Mouse (Mus musculus): ENCODE results near the gene St6gal1.
A peak's percentile ranks its signal among the peaks of the same experiment; 100 is the strongest.
"Not testable (repeated sequence)": the region's sequence is repeated elsewhere in the genome, so short reads cannot be mapped to it uniquely, and the experiment has no call there.

St6gal1 gene

GRCm38 (mm10) chr16:23224671-23225068 lies at the start of gene St6gal1:
TSS of gene St6gal1 (plus strand) at chr16:23224740.
- DNase-seq, result peak; percentile 91 to 94

- DNase-seq, result no peak
These were observed 49.7 kb upstream of the St6gal1 start for GRCm38 (mm10) chr16:23174855-23175254.

GRCm38 (mm10) chr16:23175956-23176355 lies 48.6 kb upstream of the St6gal1 start:
- no peak for DNase-seq

GRCm38 (mm10) chr16:23177856-23178255 lies 46.7 kb upstream of the St6gal1 start:
- no peak for DNase-seq

GRCm38 (mm10) chr16:23178796-23179195 lies 45.7 kb upstream of the St6gal1 start:
- no peak for DNase-seq

- not testable (repeated sequence) for DNase-seq
These were observed 45.1 kb upstream of the St6gal1 start for GRCm38 (mm10) chr16:23179436-23179835.

GRCm38 (mm10) chr16:23181054-23181453 lies 43.5 kb upstream of the St6gal1 start:
- DNase-seq, result peak in 1 of 2 experiments; percentile 16

- peak; percentile 24 to 25 for DNase-seq
These were observed 43.1 kb upstream of the St6gal1 start for GRCm38 (mm10) chr16:23181487-23181886.

GRCm38 (mm10) chr16:23181942-23182597 lies 42.5 kb upstream of the St6gal1 start:
- DNase-seq, result no peak

GRCm38 (mm10) chr16:23185824-23186223 lies 38.7 kb upstream of the St6gal1 start:
- peak; percentile 42 to 46 for DNase-seq

- no peak for DNase-seq
These were observed 38.1 kb upstream of the St6gal1 start for GRCm38 (mm10) chr16:23186418-23186817.

- peak; percentile 34 to 42 for DNase-seq
These were observed 36.6 kb upstream of the St6gal1 start for GRCm38 (mm10) chr16:23187983-23188382.

GRCm38 (mm10) chr16:23189612-23190011 lies 34.9 kb upstream of the St6gal1 start:
- DNase-seq, result no peak

- DNase-seq, result no peak
These were observed 32.8 kb upstream of the St6gal1 start for GRCm38 (mm10) chr16:23191560-23192242.

- DNase-seq, result no peak
These were observed 28.9 kb upstream of the St6gal1 start for GRCm38 (mm10) chr16:23195618-23196017.

- no peak for DNase-seq
These were observed 28.2 kb upstream of the St6gal1 start for GRCm38 (mm10) chr16:23196296-23196695.

GRCm38 (mm10) chr16:23196791-23197190 lies 27.7 kb upstream of the St6gal1 start:
- no peak for DNase-seq

GRCm38 (mm10) chr16:23201498-23201897 lies 23.0 kb upstream of the St6gal1 start:
- no peak for DNase-seq

GRCm38 (mm10) chr16:23214314-23214713 lies 10.2 kb upstream of the St6gal1 start:
- no peak for DNase-seq

- DNase-seq, result no peak
These were observed 9.2 kb upstream of the St6gal1 start for GRCm38 (mm10) chr16:23215241-23215900.

GRCm38 (mm10) chr16:23216366-23216765 lies 8.2 kb upstream of the St6gal1 start:
- DNase-seq, result no peak

- DNase-seq, result no peak
These were observed 6.2 kb upstream of the St6gal1 start for GRCm38 (mm10) chr16:23218313-23218712.

- peak in 1 of 2 experiments; percentile 16 for DNase-seq
These were observed 1.2 kb upstream of the St6gal1 start for GRCm38 (mm10) chr16:23223166-23223870.
